Mouse (Mus musculus) C2C12 (cell line): Measurements from ENCODE around the gene Ctnnd2. TPM values are rescaled to one million over a fixed set of nuclear protein-coding genes. Genes with fewer than 3 reads are reported as not detected.

Experiments used
- H3K27me3 ChIP-seq: one replicate; pipeline ENCODE4 v1.6.1; 2011; ENCODE audit not compliant: control insufficient read depth, insufficient read depth, insufficient read length
- H3K36me3 ChIP-seq: one replicate; pipeline ENCODE4 v1.6.1; 2011; ENCODE audit not compliant: control insufficient read depth, insufficient read depth
- H3K4me3 ChIP-seq: one replicate; pipeline ENCODE4 v1.5.1; 2011; ENCODE audit warnings: mild to moderate bottlenecking, control low read depth; ENCODE audit not compliant: poor library complexity, insufficient read depth, severe bottlenecking
- H3K79me2 ChIP-seq: one replicate; pipeline ENCODE4 v1.6.1; 2011; ENCODE audit not compliant: control insufficient read depth, insufficient read depth
- H3K79me3 ChIP-seq: one replicate; pipeline ENCODE4 v1.6.1; 2011; ENCODE audit warnings: low read depth, control low read depth
- H3ac ChIP-seq: one replicate; pipeline ENCODE3; 2011; ENCODE audit warnings: low read depth; ENCODE audit not compliant: control insufficient read depth, insufficient read length
- CEBPB ChIP-seq: IDR thresholded peaks from one replicate; pipeline ENCODE4 v1.6.1; 2011; ENCODE audit warnings: low read depth, mild to moderate bottlenecking, control low read depth, moderate library complexity
- CTCF ChIP-seq: IDR thresholded peaks from one replicate; pipeline ENCODE4 v1.5.1; 2011; ENCODE audit not compliant: control insufficient read depth, insufficient read depth, insufficient read length
- FOSL1 ChIP-seq: IDR thresholded peaks from one replicate; pipeline ENCODE4 v1.8.0; 2011; ENCODE audit warnings: mild to moderate bottlenecking, low read length; ENCODE audit not compliant: poor library complexity, insufficient read depth, severe bottlenecking
- MAX ChIP-seq: IDR thresholded peaks from one replicate; pipeline ENCODE4 v1.6.1; 2011; ENCODE audit warnings: mild to moderate bottlenecking, control low read depth
- MYOD1 ChIP-seq: IDR thresholded peaks from one replicate; pipeline ENCODE4 v1.6.1; 2011; ENCODE audit warnings: low read depth; ENCODE audit not compliant: control insufficient read depth, insufficient read length
- MYOG ChIP-seq: IDR thresholded peaks from one replicate; pipeline ENCODE4 v1.6.1; 2011; ENCODE audit not compliant: control insufficient read depth, insufficient read length; ENCODE audit errors: extremely low read depth
- USF1 ChIP-seq: IDR thresholded peaks from one replicate; pipeline ENCODE4 v1.6.1; 2011; ENCODE audit warnings: low read depth, mild to moderate bottlenecking, control low read depth, moderate library complexity
- polyA plus RNA-seq: library from polyadenylated mRNA; unstranded; fragments of >200 nt; fragmentation: generic; extraction: Trizol; gene quantifications from one replicate; pipeline ENCODE4 v1.2.1, GENCODE M21; 2012; ENCODE audit warnings: missing spikeins

Ctnnd2 gene
- polyA plus RNA-seq, 1 experiment: 0.07 TPM

DNA sequence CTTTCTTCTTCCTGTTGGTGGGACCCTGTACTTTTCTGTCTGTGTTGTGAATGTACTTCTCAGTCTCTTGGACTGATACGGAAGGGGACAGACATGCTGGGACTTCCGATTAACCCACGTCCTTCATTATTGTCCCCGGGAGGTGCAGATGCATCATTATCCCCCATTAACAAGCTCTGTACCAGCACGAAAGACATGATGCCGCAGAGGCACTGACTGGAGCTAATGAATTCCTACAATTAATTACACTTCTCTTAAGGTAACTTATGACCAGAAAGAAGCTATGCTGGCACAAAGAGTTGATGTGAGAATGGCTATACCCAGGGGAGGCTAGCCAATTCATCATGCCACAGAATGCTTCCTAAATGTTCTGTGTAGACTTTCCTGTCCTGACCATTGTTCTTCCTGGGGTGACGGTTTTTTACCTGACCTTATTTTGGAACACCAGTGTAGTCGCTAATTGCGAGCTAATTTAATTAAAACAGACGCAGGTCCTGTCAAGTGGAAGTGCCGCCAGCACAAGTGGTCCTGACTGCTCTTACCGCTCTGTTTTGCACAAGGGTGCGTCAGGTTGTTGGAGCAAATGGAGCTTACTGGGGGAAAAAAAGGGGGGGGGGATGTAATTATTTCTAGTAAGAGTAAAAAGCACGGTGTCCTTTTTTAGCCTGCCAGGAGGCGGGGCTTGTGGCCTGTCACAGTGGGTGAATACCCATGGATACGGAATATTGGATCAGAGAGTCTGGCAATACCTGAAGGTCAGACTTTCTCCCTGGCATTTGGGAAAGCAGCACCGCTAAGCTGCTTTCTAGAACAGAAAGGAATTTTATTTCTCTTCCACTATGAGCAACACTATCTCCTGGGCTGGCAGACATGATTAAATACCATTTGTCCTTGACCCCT is 685.1 kb downstream of the Ctnnd2 start:
- Histone ChIP-seq H3K79me2 (no peaks in the 10 kb centered on the region), H3K36me3 (no peaks in the 10 kb centered on the region), H3K27me3 (no peaks in the 10 kb centered on the region), H3K79me3 (no peaks in the 10 kb centered on the region), H3K4me3 (no peak overlapping the region), H3ac (no peak overlapping the region)
- no peak for TF ChIP-seq MYOG
- no peak for TF ChIP-seq FOSL1
- no peak for TF ChIP-seq USF1
- TF ChIP-seq MAX: no peak
- no peak for TF ChIP-seq MYOD1
- TF ChIP-seq CTCF: no peak
- TF ChIP-seq CEBPB: no peak

DNA sequence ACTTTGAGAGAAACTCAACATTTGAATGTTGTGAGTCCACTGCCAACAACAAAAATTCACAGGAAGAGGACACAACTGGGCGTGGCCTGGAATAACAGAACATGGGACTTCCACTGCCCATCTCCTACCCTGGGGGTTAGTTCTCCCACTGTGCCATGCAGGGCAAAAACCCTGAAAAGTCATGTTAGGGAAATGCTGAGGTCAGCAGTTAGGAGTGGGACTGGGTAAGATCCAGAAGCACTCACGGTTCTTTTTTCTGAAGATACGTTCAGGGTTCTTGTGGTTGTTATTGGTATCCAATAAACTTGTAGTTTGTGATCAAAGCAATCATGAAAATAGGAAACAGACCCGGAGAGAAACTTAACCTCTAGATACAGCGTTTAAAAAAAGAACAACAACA is 695.0 kb downstream of the Ctnnd2 start:
- Histone ChIP-seq H3ac (no peak overlapping the region), H3K27me3 (peaks cover 8% of the 10 kb centered on the region), H3K36me3 (no peaks in the 10 kb centered on the region), H3K79me2 (no peaks in the 10 kb centered on the region), H3K79me3 (no peaks in the 10 kb centered on the region), H3K4me3 (no peak overlapping the region)
- no peak for TF ChIP-seq MAX
- TF ChIP-seq FOSL1: no peak
- TF ChIP-seq USF1: no peak
- no peak for TF ChIP-seq CEBPB
- no peak for TF ChIP-seq MYOG

- Histone ChIP-seq H3K79me2 (no peaks in the 10 kb centered on the region), H3ac (no peak overlapping the region), H3K4me3 (no peak overlapping the region), H3K36me3 (no peaks in the 10 kb centered on the region), H3K27me3 (no peaks in the 10 kb centered on the region), H3K79me3 (no peaks in the 10 kb centered on the region)
- no peak for TF ChIP-seq CTCF
- TF ChIP-seq CEBPB: no peak
- no peak for TF ChIP-seq USF1
- TF ChIP-seq MYOG: no peak
- no peak for TF ChIP-seq MYOD1
- TF ChIP-seq MAX: no peak
- TF ChIP-seq FOSL1: no peak
Measured at GRCm38 (mm10) chr15:30869673-30870512, 697.5 kb downstream of the Ctnnd2 start.

DNA sequence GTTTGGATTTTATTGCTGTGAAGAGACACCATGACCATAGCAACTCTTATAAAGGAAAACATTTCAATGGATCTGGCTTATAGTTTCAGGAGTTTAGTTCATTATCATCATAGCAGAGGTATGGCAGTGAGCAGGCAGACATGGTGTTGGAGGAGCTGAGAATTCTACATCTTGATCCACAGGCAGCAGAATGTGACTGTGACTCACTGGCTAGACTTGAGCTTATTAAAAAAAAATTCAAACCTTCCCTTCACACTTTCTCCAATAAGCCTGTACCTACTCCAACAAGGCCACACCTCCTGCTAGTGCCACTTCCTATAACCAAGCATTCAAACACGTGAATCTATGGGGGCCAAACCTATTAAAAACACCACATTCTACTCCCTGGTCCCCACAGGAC is 703.1 kb downstream of the Ctnnd2 start:
- Histone ChIP-seq H3ac (no peak overlapping the region), H3K27me3 (no peaks in the 10 kb centered on the region)
- TF ChIP-seq MYOG: no peak
- TF ChIP-seq MAX: no peak
- no peak for TF ChIP-seq FOSL1
- no peak for TF ChIP-seq USF1
- TF ChIP-seq CEBPB: no peak
- TF ChIP-seq CTCF: no peak
- no peak for TF ChIP-seq MYOD1

GRCm38 (mm10) chr15:30884692-30885334 is 712.4 kb downstream of the Ctnnd2 start:
- no peaks in the 10 kb centered on the region for H3K79me2 ChIP-seq
- peaks cover 9% of the 10 kb centered on the region for H3K27me3 ChIP-seq
- no peak overlapping the region for H3ac ChIP-seq
- H3K36me3 ChIP-seq: no peaks in the 10 kb centered on the region
- no peak overlapping the region for H3K4me3 ChIP-seq
- H3K79me3 ChIP-seq: no peaks in the 10 kb centered on the region
- TF ChIP-seq MYOG (no peak), USF1 (no peak), MAX (no peak), FOSL1 (no peak), CEBPB (no peak), MYOD1 (no peak), CTCF (no peak)

More for the DNA sequence above, 703.1 kb downstream of the Ctnnd2 start:
- Histone ChIP-seq H3K4me3 (no peak overlapping the region), H3K36me3 (no peaks in the 10 kb centered on the region), H3K79me3 (no peaks in the 10 kb centered on the region), H3K79me2 (no peaks in the 10 kb centered on the region)
